Mouse (Mus musculus): Measurements from ENCODE around the gene Srgap2. TPM values are rescaled to one million over a fixed set of nuclear protein-coding genes. Genes with fewer than 3 reads are reported as not detected.

Srgap2 gene
- polyA plus RNA-seq, 1 experiment from 2014 or later: 9.5 TPM

GRCm38 (mm10) chr1:131244536-131245088 is 282.5 kb downstream of the Srgap2 start:
- Histone ChIP-seq H3K4me1 (peaks cover 19% of the 10 kb centered on the region), H3K36me3 (no peaks in the 10 kb centered on the region), H3K9ac (peak overlapping the region; percentile 76), H3K9me3 (no peaks in the 10 kb centered on the region), H3K4me3 (replicated peaks) (peak overlapping the region; percentile 67), H3K27me3 (replicated peaks) (peaks cover 12% of the 10 kb centered on the region; the same call in 1 of the 2 replicates), H3K27ac (no peak overlapping the region), H3K4me2 (peak overlapping the region; percentile 98)
- ATAC-seq (ENCODE audit: insufficient read depth, low FRiP score, low read depth): no peak
- 2% methylated on average over 57 of the region's 57 CpGs for WGBS

DNA sequence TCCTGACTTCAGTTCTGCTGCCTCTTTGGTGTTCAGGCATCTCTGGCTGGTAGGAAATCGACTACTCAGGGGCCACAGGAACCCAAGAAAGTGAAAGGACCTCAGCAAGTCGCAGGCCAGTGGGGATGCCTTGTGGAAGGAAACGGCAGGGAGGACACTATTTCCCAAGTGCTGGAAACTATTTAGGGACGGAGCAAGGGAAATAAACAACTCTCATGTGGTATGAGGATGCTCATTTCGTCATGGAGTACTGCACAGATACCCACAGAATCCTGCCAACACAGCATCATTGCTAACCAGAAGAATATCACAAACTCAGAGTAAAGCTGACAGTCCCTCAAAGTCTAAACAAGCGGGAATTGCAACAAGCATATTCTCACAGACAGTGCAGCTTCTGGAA is 284.2 kb downstream of the Srgap2 start:
- Histone ChIP-seq H3K4me3 (replicated peaks) (no peak overlapping the region), H3K9me3 (no peaks in the 10 kb centered on the region), H3K27ac (no peak overlapping the region), H3K4me1 (peaks cover 28% of the 10 kb centered on the region), H3K9ac (no peak overlapping the region), H3K4me2 (peak overlapping the region; percentile 98; the same call in 1 of the 2 replicates), H3K27me3 (replicated peaks) (peaks cover 9% of the 10 kb centered on the region; the same call in 1 of the 2 replicates), H3K36me3 (no peaks in the 10 kb centered on the region)
- 35% methylated on average over 6 of the region's 6 CpGs for WGBS
- ATAC-seq (ENCODE audit: insufficient read depth, low FRiP score, low read depth): no peak

DNA sequence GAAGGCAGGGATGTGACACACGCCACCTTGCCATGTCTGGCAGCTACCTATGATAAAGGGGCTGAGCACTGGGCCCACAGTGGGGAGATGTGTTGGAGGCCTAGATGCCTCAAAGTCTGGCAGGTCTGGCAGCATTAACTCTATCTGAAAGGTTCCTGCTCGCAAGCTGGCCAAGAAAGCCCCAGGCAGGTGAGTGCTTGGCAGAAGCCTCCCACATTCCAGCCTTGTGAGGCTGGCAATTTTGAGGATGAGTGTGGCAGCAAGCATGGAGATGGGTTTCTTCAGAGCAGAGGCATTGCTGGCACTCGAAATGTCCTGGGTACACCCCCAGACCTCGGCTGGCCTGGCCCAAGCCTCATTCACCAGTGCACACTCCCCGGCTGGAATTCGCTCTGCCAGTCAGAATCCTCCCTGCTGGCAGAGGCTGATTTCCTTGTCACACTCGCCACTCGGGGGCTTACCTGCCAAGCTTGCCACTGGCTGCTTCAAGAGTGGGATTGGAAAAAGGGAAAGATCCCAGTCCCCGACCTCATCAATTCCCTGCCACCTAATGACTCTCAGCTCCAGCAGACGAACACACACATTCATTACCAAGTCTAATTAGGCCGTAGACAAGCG is 287.5 kb downstream of the Srgap2 start:
- H3K4me2 ChIP-seq: no peak overlapping the region
- H3K9ac ChIP-seq: no peak overlapping the region
- 72% methylated on average over 12 of the region's 12 CpGs for WGBS
- no peak overlapping the region for H3K27ac ChIP-seq
- peaks cover 8% of the 10 kb centered on the region; the same call in 1 of the 2 replicates for H3K27me3 ChIP-seq (replicated peaks)
- ATAC-seq (ENCODE audit: insufficient read depth, low FRiP score, low read depth): no peak
- H3K36me3 ChIP-seq: no peaks in the 10 kb centered on the region
- no peaks in the 10 kb centered on the region for H3K9me3 ChIP-seq
- no peak overlapping the region for H3K4me3 ChIP-seq (replicated peaks)
- peaks cover 13% of the 10 kb centered on the region for H3K4me1 ChIP-seq

- Histone ChIP-seq H3K9me3 (no peaks in the 10 kb centered on the region), H3K27ac (peak overlapping the region; percentile 22; the same call in 1 of the 2 replicates), H3K36me3 (no peaks in the 10 kb centered on the region), H3K4me3 (replicated peaks) (no peak overlapping the region), H3K27me3 (replicated peaks) (peaks cover 6% of the 10 kb centered on the region; the same call in 1 of the 2 replicates), H3K4me1 (peaks cover 13% of the 10 kb centered on the region), H3K4me2 (no peak overlapping the region), H3K9ac (no peak overlapping the region)
- 46% methylated on average over 8 of the region's 8 CpGs for WGBS
- peak; percentile 53 for ATAC-seq (ENCODE audit: insufficient read depth, low FRiP score, low read depth)
Measured at GRCm38 (mm10) chr1:131238931-131239381, 288.2 kb downstream of the Srgap2 start.

GRCm38 (mm10) chr1:131236077-131236476 is 291.1 kb downstream of the Srgap2 start:
- Histone ChIP-seq H3K4me1 (peaks cover 11% of the 10 kb centered on the region), H3K36me3 (no peaks in the 10 kb centered on the region), H3K9me3 (no peaks in the 10 kb centered on the region), H3K27ac (no peak overlapping the region), H3K9ac (no peak overlapping the region), H3K27me3 (replicated peaks) (no peaks in the 10 kb centered on the region), H3K4me2 (no peak overlapping the region), H3K4me3 (replicated peaks) (no peak overlapping the region)
- WGBS: 34% methylated on average over 7 of the region's 7 CpGs
- ATAC-seq (ENCODE audit: insufficient read depth, low FRiP score, low read depth): no peak

Small RNAs within 50 kb of the gene (microRNA-seq; reads per million reads assigned to microRNA genes)
- gene Gm24273: not detected

Other genes starting within 250 kb of the Srgap2 start
- gene Ikbke, start 247.7 kb downstream of the Srgap2 start, polyA plus RNA-seq (2015; fragmentation: Nextera tagmentation; extraction: Ambion mirVana): 6.4 and 7.1 TPM in 2 replicates
- gene Fam72a, start 551 bp upstream of the Srgap2 start, polyA plus RNA-seq (2015; fragmentation: Nextera tagmentation; extraction: Ambion mirVana): 3.0 and 3.1 TPM in 2 replicates
- gene Avpr1b, start 71.9 kb upstream of the Srgap2 start, polyA plus RNA-seq (2015; fragmentation: Nextera tagmentation; extraction: Ambion mirVana): not detected in 2 replicates
- 57.8 and 66.8 TPM in 2 replicates for gene Ctse, start 111.0 kb upstream of the Srgap2 start, polyA plus RNA-seq (2015; fragmentation: Nextera tagmentation; extraction: Ambion mirVana)
- 6.8 and 8.6 TPM in 2 replicates for gene Rab7b, start 161.3 kb upstream of the Srgap2 start, polyA plus RNA-seq (2015; fragmentation: Nextera tagmentation; extraction: Ambion mirVana)
- gene Slc26a9, start 216.7 kb upstream of the Srgap2 start, polyA plus RNA-seq (2015; fragmentation: Nextera tagmentation; extraction: Ambion mirVana): 5.1 and 7.6 TPM in 2 replicates

Measured in stomach, embryonic 15.5 days (tissue).